Comparison of ENCODE assay signal across 28 mouse cellular contexts in genomic region chr14:55727889-55728685, GRCm38 (mm10). TPM values are rescaled to one million over a fixed set of nuclear protein-coding genes. Genes with fewer than 3 reads are reported as not detected.
A peak's percentile ranks its signal among the peaks of the same experiment; 100 is the strongest.
DNase-seq lines count a peak whose midpoint lies in the region; ATAC-seq and TF ChIP-seq lines count a peak whose summit lies in the region.
"Had no signal": no experiment of that assay in that cellular context is flagged by ENCODE, and none has a peak within 500 bp of the region (broad histone marks: within the 10 kb centered on the region; RNA-seq: fewer than 3 reads in every experiment).

No protein-coding gene starts in this region.

- no peaks in the 10 kb centered on the region for H3K36me3 ChIP-seq in lung, embryonic 14.5 days (ENCODE audit: insufficient read depth)
- no peaks in the 10 kb centered on the region for H3K36me3 ChIP-seq in intestine, embryonic 16.5 days (ENCODE audit: control insufficient read depth, insufficient read depth, low read length)
- H3K36me3 ChIP-seq: embryonic facial prominence, embryonic 13.5 days; heart, embryonic 12.5 days; liver, embryonic 15.5 days; midbrain, embryonic 10.5 days; neural tube, embryonic 13.5 days had no signal

- no peak for DNase-seq in lung, embryonic 14.5 days
- DNase-seq in lung, postnatal 10 days: no peak
- DNase-seq in B cell, adult 2 months: peak; percentile 20 to 22
- no peak for DNase-seq in gastrocnemius, postnatal 14 days
- DNase-seq: adrenal gland, postnatal 14 days; cerebellum, postnatal 14 days; embryo, embryonic 11 days; gastrocnemius, adult 2 months; heart, postnatal 10 days; kidney, adult 11 months had no signal

- H3K27me3 ChIP-seq in lung, embryonic 14.5 days (ENCODE audit: insufficient read depth, low read length): no peaks in the 10 kb centered on the region
- no peaks in the 10 kb centered on the region; the same call in 1 of the 2 replicates for H3K27me3 ChIP-seq in intestine, embryonic 16.5 days (replicated peaks; ENCODE audit: control insufficient read depth, insufficient read depth, low read length)
- H3K27me3 ChIP-seq: forebrain, embryonic 13.5 days; neural tube, embryonic 13.5 days had no signal

- H3K27ac ChIP-seq in lung, embryonic 14.5 days (ENCODE audit: low read depth): 0 out of 2 replicates have a peak overlapping the region, but pooled peaks have one; percentile 4
- peak overlapping the region; percentile 50; the same call in 1 of the 2 replicates for H3K27ac ChIP-seq in bone marrow, adult 2 months (ENCODE audit: control insufficient read depth, insufficient read depth, low read depth, low read length, poor library complexity)
- no peak overlapping the region for H3K27ac ChIP-seq in intestine, embryonic 16.5 days (ENCODE audit: low read length)
- H3K27ac ChIP-seq: embryonic facial prominence, embryonic 13.5 days; forebrain, embryonic 13.5 days; gastrocnemius, adult 2 months; hindbrain, postnatal 0 days; kidney, postnatal 0 days; left cerebral cortex, adult 2 months; liver, embryonic 15.5 days; midbrain, embryonic 10.5 days; neural tube, embryonic 13.5 days had no signal

- no peak for TF ChIP-seq POLR2A in bone marrow, adult 2 months (IDR thresholded peaks at IDR 0.05; ENCODE audit: borderline replicate concordance, control insufficient read depth, low read depth, low read length)

- peaks cover 4% of the 10 kb centered on the region; the same call in 1 of the 2 replicates for H3K4me1 ChIP-seq in lung, embryonic 14.5 days (ENCODE audit: insufficient read depth)
- peaks cover 10% of the 10 kb centered on the region for H3K4me1 ChIP-seq in bone marrow, adult 2 months (ENCODE audit: control insufficient read depth, insufficient read depth, low read length)
- no peaks in the 10 kb centered on the region for H3K4me1 ChIP-seq in intestine, embryonic 16.5 days (ENCODE audit: control insufficient read depth, insufficient read depth, low read length)
- H3K4me1 ChIP-seq: embryonic facial prominence, embryonic 13.5 days; forebrain, embryonic 13.5 days; neural tube, embryonic 13.5 days had no signal

- WGBS in lung, embryonic 14.5 days: 51% methylated on average over 8 of the region's 8 CpGs
- 44% methylated on average over 8 of the region's 8 CpGs for WGBS in bone marrow, adult 2 months
- 55% methylated on average over 8 of the region's 8 CpGs for WGBS in intestine, embryonic 16.5 days

- H3K4me2 ChIP-seq in lung, embryonic 14.5 days: no peak overlapping the region
- H3K4me2 ChIP-seq in intestine, embryonic 16.5 days (ENCODE audit: low read depth, low read length): no peak overlapping the region
- H3K4me2 ChIP-seq: embryonic facial prominence, embryonic 13.5 days; forebrain, embryonic 13.5 days; heart, embryonic 12.5 days; liver, embryonic 15.5 days; neural tube, embryonic 13.5 days had no signal

- TF ChIP-seq CTCF in lung, embryonic 14.5 days (IDR thresholded peaks at IDR 0.05; ENCODE audit: low read depth): no peak
- TF ChIP-seq CTCF in bone marrow, adult 2 months (IDR thresholded peaks at IDR 0.05; ENCODE audit: control insufficient read depth, insufficient read depth, low read length): no peak

- no peak overlapping the region for H3K9ac ChIP-seq in lung, embryonic 14.5 days
- H3K9ac ChIP-seq in intestine, embryonic 16.5 days (ENCODE audit: low read depth, low read length): no peak overlapping the region
- H3K9ac ChIP-seq: embryonic facial prominence, embryonic 13.5 days; forebrain, embryonic 13.5 days; heart, embryonic 12.5 days; liver, embryonic 15.5 days; neural tube, embryonic 13.5 days had no signal

- no peaks in the 10 kb centered on the region for H3K9me3 ChIP-seq in lung, embryonic 14.5 days (ENCODE audit: low read depth, low read length)
- no peaks in the 10 kb centered on the region for H3K9me3 ChIP-seq in intestine, embryonic 16.5 days (ENCODE audit: control insufficient read depth, low read length)
- H3K9me3 ChIP-seq: embryonic facial prominence, embryonic 13.5 days; forebrain, embryonic 13.5 days; heart, embryonic 12.5 days; liver, embryonic 15.5 days; midbrain, embryonic 10.5 days; neural tube, embryonic 13.5 days had no signal

- H3K4me3 ChIP-seq in lung, embryonic 14.5 days (ENCODE audit: low read depth, low read length): no peak overlapping the region
- H3K4me3 ChIP-seq in bone marrow, adult 2 months (replicated peaks; ENCODE audit: control insufficient read depth, low read depth, low read length): no peak overlapping the region
- H3K4me3 ChIP-seq in intestine, embryonic 16.5 days (ENCODE audit: low read length): no peak overlapping the region
- H3K4me3 ChIP-seq: embryonic facial prominence, embryonic 13.5 days; erythroblast, embryonic 14.5 days; forebrain, embryonic 13.5 days; gastrocnemius, adult 2 months; heart, embryonic 12.5 days; left cerebral cortex, adult 2 months; liver, embryonic 15.5 days; midbrain, embryonic 10.5 days; myocyte; neural tube, embryonic 13.5 days had no signal

- no peak for ATAC-seq in lung, embryonic 14.5 days (ENCODE audit: insufficient read depth)
- peak; percentile 66 for ATAC-seq in megakaryocyte, adult 5-6 weeks (ENCODE audit: poor library complexity, severe bottlenecking)
- ATAC-seq in intestine, embryonic 16.5 days: no peak
- ATAC-seq in erythroid progenitor cell, adult 5-6 weeks (replicated peaks; ENCODE audit: low FRiP score, poor library complexity, severe bottlenecking): no peak
- ATAC-seq: forebrain, embryonic 13.5 days; hindbrain, postnatal 0 days; midbrain, embryonic 16.5 days had no signal

- intact Hi-C loops in gastrocnemius, postnatal 14 days (cut with DNase I; ENCODE audit: low total_unique reads): loop anchor here (5.0 kb wide), 1 partner anchor 36 kb away; no protein-coding TSS in a partner anchor

RNA-seq across cellular contexts. Expression of gene Rabggta, which starts 6.0 kb away (rescaled TPM):
- 25.6 and 29.5 TPM in 2 replicates for polyA plus RNA-seq in lung, embryonic 14.5 days (2014; fragmentation: Nextera tagmentation; extraction: Ambion mirVana)
- 16.0 and 24.5 TPM in 2 replicates for polyA plus RNA-seq in bone marrow, adult 2 months (2011; ENCODE audit: insufficient read depth, insufficient read length, low replicate concordance, missing spikeins)
- total RNA-seq in megakaryocyte, adult 5-6 weeks (2015): 10.0 and 12.5 TPM in 2 replicates
- total RNA-seq in megakaryocyte, adult 5-6 weeks (2017): 8.5 and 13.7 TPM in 2 replicates
- total RNA-seq in gastrocnemius, postnatal 14 days (2021): 1 to 10 TPM; 8.2 to 9.3 TPM
- polyA plus RNA-seq in intestine, embryonic 16.5 days (2015; fragmentation: Nextera tagmentation; extraction: Ambion mirVana): 36.9 and 37.5 TPM in 2 replicates
- total RNA-seq in erythroid progenitor cell, adult 5-6 weeks (2015; ENCODE audit: low replicate concordance): 2.9 and 6.3 TPM in 2 replicates
- total RNA-seq in erythroid progenitor cell, adult 5-6 weeks (2017; ENCODE audit: low replicate concordance): 6.0 TPM in 1 of 2 replicates, not detected in the other

RNA-seq across cellular contexts. Expression of gene Tgm1, which starts 14.4 kb away (rescaled TPM):
- 0.89 and 1.3 TPM in 2 replicates for polyA plus RNA-seq in lung, embryonic 14.5 days (2014; fragmentation: Nextera tagmentation; extraction: Ambion mirVana)
- 1.1 and 5.1 TPM in 2 replicates for polyA plus RNA-seq in bone marrow, adult 2 months (2011; ENCODE audit: insufficient read depth, insufficient read length, low replicate concordance, missing spikeins)
- total RNA-seq in megakaryocyte, adult 5-6 weeks (2015): 1.6 and 1.7 TPM in 2 replicates
- 1.0 and 2.1 TPM in 2 replicates for total RNA-seq in megakaryocyte, adult 5-6 weeks (2017)
- total RNA-seq in gastrocnemius, postnatal 14 days (2021): under 1 TPM; 0.16 to 0.35 TPM
- 0.75 and 1.4 TPM in 2 replicates for polyA plus RNA-seq in intestine, embryonic 16.5 days (2015; fragmentation: Nextera tagmentation; extraction: Ambion mirVana)
- total RNA-seq in erythroid progenitor cell, adult 5-6 weeks (2015; ENCODE audit: low replicate concordance): 1.4 and 4.6 TPM in 2 replicates
- total RNA-seq in erythroid progenitor cell, adult 5-6 weeks (2017; ENCODE audit: low replicate concordance): 1.8 TPM in 1 of 2 replicates, not detected in the other
- total RNA-seq: left cerebral cortex, adult 2 months; left cerebral cortex, postnatal 36 days had no signal

RNA-seq across cellular contexts. Expression of gene Dhrs1, which starts 17.4 kb away (rescaled TPM):
- 76.7 and 79.9 TPM in 2 replicates for polyA plus RNA-seq in lung, embryonic 14.5 days (2014; fragmentation: Nextera tagmentation; extraction: Ambion mirVana)
- polyA plus RNA-seq in bone marrow, adult 2 months (2011; ENCODE audit: insufficient read depth, insufficient read length, low replicate concordance, missing spikeins): 24.4 and 25.9 TPM in 2 replicates
- total RNA-seq in megakaryocyte, adult 5-6 weeks (2015): 112 and 121 TPM in 2 replicates
- total RNA-seq in megakaryocyte, adult 5-6 weeks (2017): 44.1 and 55.0 TPM in 2 replicates
- 10 to 100 TPM; 28.5 to 30.2 TPM for total RNA-seq in gastrocnemius, postnatal 14 days (2021)
- 151 and 173 TPM in 2 replicates for polyA plus RNA-seq in intestine, embryonic 16.5 days (2015; fragmentation: Nextera tagmentation; extraction: Ambion mirVana)
- total RNA-seq in erythroid progenitor cell, adult 5-6 weeks (2015; ENCODE audit: low replicate concordance): 6.7 and 39.3 TPM in 2 replicates
- total RNA-seq in erythroid progenitor cell, adult 5-6 weeks (2017; ENCODE audit: low replicate concordance): 0.76 and 10.4 TPM in 2 replicates
- polyA plus RNA-seq: erythroblast, embryonic 14.5 days had no signal

RNA-seq across cellular contexts. Expression of gene Nop9, which starts 17.4 kb away (rescaled TPM):
- polyA plus RNA-seq in lung, embryonic 14.5 days (2014; fragmentation: Nextera tagmentation; extraction: Ambion mirVana): 48.7 and 50.6 TPM in 2 replicates
- polyA plus RNA-seq in bone marrow, adult 2 months (2011; ENCODE audit: insufficient read depth, insufficient read length, low replicate concordance, missing spikeins): 14.3 and 14.5 TPM in 2 replicates
- 10.4 and 12.2 TPM in 2 replicates for total RNA-seq in megakaryocyte, adult 5-6 weeks (2015)
- total RNA-seq in megakaryocyte, adult 5-6 weeks (2017): 11.7 and 13.9 TPM in 2 replicates
- 10 to 100 TPM; 12.1 to 13.9 TPM for total RNA-seq in gastrocnemius, postnatal 14 days (2021)
- polyA plus RNA-seq in intestine, embryonic 16.5 days (2015; fragmentation: Nextera tagmentation; extraction: Ambion mirVana): 28.3 and 33.6 TPM in 2 replicates
- total RNA-seq in erythroid progenitor cell, adult 5-6 weeks (2015; ENCODE audit: low replicate concordance): 5.9 and 8.6 TPM in 2 replicates
- 7.2 and 11.7 TPM in 2 replicates for total RNA-seq in erythroid progenitor cell, adult 5-6 weeks (2017; ENCODE audit: low replicate concordance)

RNA-seq across cellular contexts. Expression of gene Cideb, which starts 30.2 kb away (rescaled TPM):
- 0.36 and 0.38 TPM in 2 replicates for polyA plus RNA-seq in lung, embryonic 14.5 days (2014; fragmentation: Nextera tagmentation; extraction: Ambion mirVana)
- 1.6 TPM in 1 of 2 replicates, not detected in the other for polyA plus RNA-seq in bone marrow, adult 2 months (2011; ENCODE audit: insufficient read depth, insufficient read length, low replicate concordance, missing spikeins)
- 0.27 and 1.5 TPM in 2 replicates for total RNA-seq in megakaryocyte, adult 5-6 weeks (2015)
- 0.22 TPM in 1 of 2 replicates, not detected in the other for total RNA-seq in megakaryocyte, adult 5-6 weeks (2017)
- total RNA-seq in gastrocnemius, postnatal 14 days (2021): not detected
- 118 and 152 TPM in 2 replicates for polyA plus RNA-seq in intestine, embryonic 16.5 days (2015; fragmentation: Nextera tagmentation; extraction: Ambion mirVana)
- not detected in 2 replicates for total RNA-seq in erythroid progenitor cell, adult 5-6 weeks (2015; ENCODE audit: low replicate concordance)
- total RNA-seq in erythroid progenitor cell, adult 5-6 weeks (2017; ENCODE audit: low replicate concordance): not detected in 2 replicates
- total RNA-seq: gastrocnemius, adult 2 months had no signal
- polyA plus RNA-seq: hindbrain, embryonic 11.5 days had no signal

Comparison
In these comparisons a context has a peak if more than half of its experiments do, and no peak if none do; other contexts are left out.
1. DNase-seq: peak in B cell, adult 2 months (2 of 2); none in lung, embryonic 14.5 days (single experiment), lung, postnatal 10 days (single experiment) and gastrocnemius, postnatal 14 days (single experiment).